Mouse (Mus musculus) liver, postnatal 0 days (tissue): ENCODE measurements around the gene Pim3.

Experiments
- CTCF ChIP-seq: sonication (generic); IDR thresholded peaks from 2 replicates; pipeline ENCODE4 v1.5.1; 2016; ENCODE audit warnings: antibody characterized with exemption, low read depth
- EP300 ChIP-seq: IDR thresholded peaks from 2 replicates; pipeline ENCODE4 v1.6.1; 2016; ENCODE audit warnings: antibody characterized with exemption, low read depth, mild to moderate bottlenecking

DNA sequence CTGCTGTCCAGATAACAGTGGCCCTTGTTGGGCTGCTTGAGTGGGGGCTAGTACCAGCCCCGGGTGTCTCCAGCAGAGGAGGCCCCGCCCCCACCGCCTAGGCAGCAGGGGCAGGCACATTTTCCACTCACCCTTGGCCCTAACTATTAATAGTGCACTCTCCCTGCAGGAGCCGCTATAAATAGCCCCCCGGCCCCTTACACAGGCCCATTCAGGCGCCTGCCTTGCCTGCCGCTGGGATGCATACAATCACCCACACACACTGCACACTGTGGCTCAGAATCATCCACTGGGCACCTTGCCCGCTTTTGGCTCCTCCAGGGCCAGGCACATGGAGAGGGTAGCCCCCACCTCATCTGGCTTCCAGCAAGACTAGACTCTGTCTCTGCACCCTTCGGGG is 22.7 kb upstream of the Pim3 start:
- TF ChIP-seq CTCF (no peak), EP300 (no peak)
